8 mouse cellular contexts compared by ENCODE assay signal in genomic region chr19:8928689-8929223, GRCm38 (mm10). TPM values are rescaled to one million over a fixed set of nuclear protein-coding genes. Genes with fewer than 3 reads are reported as not detected.
DNase-seq lines count a peak whose midpoint lies in the region; ATAC-seq and TF ChIP-seq lines count a peak whose summit lies in the region.

No protein-coding gene starts in this region.

- H3K4me1 ChIP-seq in cerebellum, adult 2 months (ENCODE audit: control insufficient read depth, insufficient read depth, low read length) = peaks cover 5% of the 10 kb centered on the region; the same call in 1 of the 2 replicates
- H3K4me1 ChIP-seq in spleen, adult 2 months (ENCODE audit: control insufficient read depth, insufficient read depth, insufficient read length) = peaks cover 17% of the 10 kb centered on the region
- H3K4me1 ChIP-seq in intestine, embryonic 16.5 days (ENCODE audit: control insufficient read depth, insufficient read depth, low read length) = peaks cover 16% of the 10 kb centered on the region
- H3K4me1 ChIP-seq in neural tube, embryonic 14.5 days (ENCODE audit: control insufficient read depth, insufficient read depth, low read length) = 0 out of 2 replicates have a peak, but pooled peaks cover 3% of the 10 kb centered on the region

- no peak for TF ChIP-seq CTCF in cerebellum, adult 2 months (IDR thresholded peaks at IDR 0.05; ENCODE audit: borderline replicate concordance, insufficient read depth, low read depth, low read length)
- TF ChIP-seq CTCF in spleen, adult 2 months (IDR thresholded peaks at IDR 0.05; ENCODE audit: extremely low read depth, insufficient read depth, insufficient read length, insufficient replicate concordance) = no peak

- peaks cover 14% of the 10 kb centered on the region for H3K36me3 ChIP-seq in spleen, adult 2 months (ENCODE audit: control insufficient read depth, insufficient read depth, low read length)
- peaks cover 9% of the 10 kb centered on the region for H3K36me3 ChIP-seq in intestine, embryonic 16.5 days (ENCODE audit: control insufficient read depth, insufficient read depth, low read length)
- H3K36me3 ChIP-seq in neural tube, embryonic 14.5 days (ENCODE audit: control insufficient read depth, insufficient read depth, low read length) = peaks cover 8% of the 10 kb centered on the region; the same call in 1 of the 2 replicates

- H3K27ac ChIP-seq in cerebellum, adult 2 months (ENCODE audit: insufficient read depth, low read length) = peak overlapping the region; percentile 41
- H3K27ac ChIP-seq in spleen, adult 2 months (ENCODE audit: insufficient read depth, low read length) = peak overlapping the region; percentile 89
- H3K27ac ChIP-seq in intestine, embryonic 16.5 days (ENCODE audit: low read length) = peak overlapping the region; percentile 78
- H3K27ac ChIP-seq in neural tube, embryonic 14.5 days (ENCODE audit: low read depth, low read length) = no peak overlapping the region

- no peaks in the 10 kb centered on the region for H3K27me3 ChIP-seq in cerebellum, adult 2 months (ENCODE audit: control insufficient read depth, insufficient read depth, low read length)
- no peaks in the 10 kb centered on the region for H3K27me3 ChIP-seq in spleen, adult 2 months (ENCODE audit: control insufficient read depth, insufficient read depth, low read length)
- H3K27me3 ChIP-seq in intestine, embryonic 16.5 days (replicated peaks; ENCODE audit: control insufficient read depth, insufficient read depth, low read length) = no peaks in the 10 kb centered on the region
- H3K27me3 ChIP-seq in neural tube, embryonic 14.5 days (ENCODE audit: control insufficient read depth, insufficient read depth, low read length) = no peaks in the 10 kb centered on the region

- peak overlapping the region; percentile 68 for H3K4me3 ChIP-seq in cerebellum, adult 2 months (replicated peaks; ENCODE audit: insufficient read depth, low read depth, low read length)
- H3K4me3 ChIP-seq in spleen, adult 2 months (ENCODE audit: extremely low read depth, insufficient read depth, insufficient read length) = peak overlapping the region; percentile 79
- peak overlapping the region; percentile 85 for H3K4me3 ChIP-seq in intestine, embryonic 16.5 days (ENCODE audit: low read length)
- H3K4me3 ChIP-seq in neural tube, embryonic 14.5 days (ENCODE audit: low read depth, low read length) = peak overlapping the region; percentile 48

- peak overlapping the region; percentile 92 for H3K9ac ChIP-seq in intestine, embryonic 16.5 days (ENCODE audit: low read depth, low read length)
- peak overlapping the region; percentile 21; the same call in 1 of the 2 replicates for H3K9ac ChIP-seq in neural tube, embryonic 14.5 days (replicated peaks; ENCODE audit: low read depth, low read length)

- TF ChIP-seq POLR2A in cerebellum, adult 2 months (IDR thresholded peaks at IDR 0.05; ENCODE audit: borderline replicate concordance, insufficient read depth, low read length) = no peak
- TF ChIP-seq POLR2A in spleen, adult 2 months (IDR thresholded peaks at IDR 0.05; ENCODE audit: low read depth, low read length) = no peak

- DNase-seq in cerebellum, adult 2 months = peak in 1 of 2 experiments; percentile 67
- DNase-seq in spleen, adult 2 months (ENCODE audit: low read depth in 1 of 2, low spot score in 2 of 2) = no peak
- no peak for DNase-seq in spleen, postnatal 10 days (ENCODE audit: low spot score in 2 of 2)
- no peak for DNase-seq in frontal cortex, postnatal 36 days (ENCODE audit: low spot score in 2 of 2)
- DNase-seq in left cerebral cortex, adult 11 months (ENCODE audit: low spot score) = no peak

- ATAC-seq in cerebellum, adult (ENCODE audit: insufficient number of reproducible peaks, low FRiP score, low TSS enrichment) = no peak; the same call in 1 of the 2 replicates
- ATAC-seq in intestine, embryonic 16.5 days = peak; percentile 27
- ATAC-seq in neural tube, embryonic 14.5 days (ENCODE audit: low read depth) = peak; percentile 23; the same call in 1 of the 2 replicates

- peak overlapping the region; percentile 84 for H3K4me2 ChIP-seq in intestine, embryonic 16.5 days (ENCODE audit: low read depth, low read length)
- H3K4me2 ChIP-seq in neural tube, embryonic 14.5 days (ENCODE audit: low read depth, low read length) = peak overlapping the region; percentile 64

- H3K9me3 ChIP-seq in intestine, embryonic 16.5 days (ENCODE audit: control insufficient read depth, low read length) = no peaks in the 10 kb centered on the region
- no peaks in the 10 kb centered on the region for H3K9me3 ChIP-seq in neural tube, embryonic 14.5 days (ENCODE audit: control insufficient read depth, low read length)

- 4% methylated on average over 16 of the region's 16 CpGs for WGBS in cerebellum, adult 2 months
- WGBS in spleen, adult 2 months = 55% methylated on average over 16 of the region's 16 CpGs
- WGBS in intestine, embryonic 16.5 days = 25% methylated on average over 16 of the region's 16 CpGs
- 19% methylated on average over 16 of the region's 16 CpGs for WGBS in neural tube, embryonic 14.5 days

RNA-seq across cellular contexts. Expression of gene Rom1, which starts 0.4 kb away (rescaled TPM):
- 24.1 and 24.2 TPM in 2 replicates for polyA plus RNA-seq in cerebellum, adult 2 months (2012; rRNA removed)
- 10.0 and 11.9 TPM in 2 replicates for polyA plus RNA-seq in spleen, adult 2 months (2012; rRNA removed)
- 3.1 and 3.3 TPM in 2 replicates for polyA plus RNA-seq in intestine, embryonic 16.5 days (2015; fragmentation: Nextera tagmentation; extraction: Ambion mirVana)
- polyA plus RNA-seq in neural tube, embryonic 14.5 days (2014; fragmentation: Nextera tagmentation; extraction: Ambion mirVana) = 1.1 and 1.7 TPM in 2 replicates

RNA-seq across cellular contexts. Expression of gene Eml3, which starts 0.6 kb away (rescaled TPM):
- 40.2 and 45.0 TPM in 2 replicates for polyA plus RNA-seq in cerebellum, adult 2 months (2012; rRNA removed)
- 72.3 and 77.7 TPM in 2 replicates for polyA plus RNA-seq in spleen, adult 2 months (2012; rRNA removed)
- polyA plus RNA-seq in intestine, embryonic 16.5 days (2015; fragmentation: Nextera tagmentation; extraction: Ambion mirVana) = 22.6 and 23.5 TPM in 2 replicates
- polyA plus RNA-seq in neural tube, embryonic 14.5 days (2014; fragmentation: Nextera tagmentation; extraction: Ambion mirVana) = 6.2 and 8.7 TPM in 2 replicates

RNA-seq across cellular contexts. Expression of gene B3gat3, which starts 8.6 kb away (rescaled TPM):
- 224 and 238 TPM in 2 replicates for polyA plus RNA-seq in cerebellum, adult 2 months (2012; rRNA removed)
- 86.0 and 93.4 TPM in 2 replicates for polyA plus RNA-seq in spleen, adult 2 months (2012; rRNA removed)
- polyA plus RNA-seq in intestine, embryonic 16.5 days (2015; fragmentation: Nextera tagmentation; extraction: Ambion mirVana) = 44.0 and 45.4 TPM in 2 replicates
- polyA plus RNA-seq in neural tube, embryonic 14.5 days (2014; fragmentation: Nextera tagmentation; extraction: Ambion mirVana) = 66.3 and 67.2 TPM in 2 replicates

RNA-seq across cellular contexts. Expression of gene Mta2, which starts 12.9 kb away (rescaled TPM):
- polyA plus RNA-seq in cerebellum, adult 2 months (2012; rRNA removed) = 30.9 and 33.9 TPM in 2 replicates
- 35.0 and 37.7 TPM in 2 replicates for polyA plus RNA-seq in spleen, adult 2 months (2012; rRNA removed)
- polyA plus RNA-seq in intestine, embryonic 16.5 days (2015; fragmentation: Nextera tagmentation; extraction: Ambion mirVana) = 119 and 130 TPM in 2 replicates
- 29.1 and 33.7 TPM in 2 replicates for polyA plus RNA-seq in neural tube, embryonic 14.5 days (2014; fragmentation: Nextera tagmentation; extraction: Ambion mirVana)

RNA-seq across cellular contexts. Expression of gene Tut1, which starts 24.9 kb away (rescaled TPM):
- 20.5 and 20.8 TPM in 2 replicates for polyA plus RNA-seq in cerebellum, adult 2 months (2012; rRNA removed)
- 18.3 and 22.3 TPM in 2 replicates for polyA plus RNA-seq in spleen, adult 2 months (2012; rRNA removed)
- 30.1 and 31.7 TPM in 2 replicates for polyA plus RNA-seq in intestine, embryonic 16.5 days (2015; fragmentation: Nextera tagmentation; extraction: Ambion mirVana)
- 20.4 and 25.3 TPM in 2 replicates for polyA plus RNA-seq in neural tube, embryonic 14.5 days (2014; fragmentation: Nextera tagmentation; extraction: Ambion mirVana)
